Mouse (Mus musculus) E14TG2a.4 (cell line): ENCODE data around the gene Golga2.

Experiments used
- CTCF ChIP-seq: conservative IDR thresholded peaks from 2 replicates; pipeline ENCODE4 v1.5.1; 2014; ENCODE audit warnings: low read length
- POU5F1 ChIP-seq: IDR thresholded peaks from 2 replicates; pipeline ENCODE4 v1.6.1; 2014; ENCODE audit warnings: low read length, borderline replicate concordance

DNA sequence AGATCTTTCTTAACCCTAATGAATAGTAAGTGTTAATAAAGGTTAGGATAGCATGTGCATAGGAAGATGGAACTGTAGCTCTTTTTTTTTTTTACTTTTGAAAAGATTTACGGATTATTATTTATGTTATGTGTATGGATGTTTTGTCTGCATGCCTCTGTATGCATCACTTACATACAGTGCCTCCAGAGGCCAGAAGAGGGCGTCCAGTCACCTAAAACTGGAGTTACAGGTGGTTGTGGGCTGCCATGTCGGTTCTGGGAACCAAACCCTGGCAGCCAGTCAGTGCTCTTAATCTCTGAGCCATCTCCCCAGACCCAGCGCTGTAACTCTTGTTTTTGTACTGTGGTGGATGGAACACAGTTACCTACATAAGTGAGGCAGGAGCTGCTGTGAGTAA lies 37.1 kb downstream of the Golga2 start:
- TF ChIP-seq CTCF: peak; percentile 46
- TF ChIP-seq POU5F1: no peak
